Mouse (Mus musculus): ENCODE results near the gene Gadd45a.

Gene Gadd45a

GRCm38 (mm10) chr6:67015739-67016519 is 21.3 kb downstream of the Gadd45a start:
- DNase-seq: peak; percentile 59

DNA sequence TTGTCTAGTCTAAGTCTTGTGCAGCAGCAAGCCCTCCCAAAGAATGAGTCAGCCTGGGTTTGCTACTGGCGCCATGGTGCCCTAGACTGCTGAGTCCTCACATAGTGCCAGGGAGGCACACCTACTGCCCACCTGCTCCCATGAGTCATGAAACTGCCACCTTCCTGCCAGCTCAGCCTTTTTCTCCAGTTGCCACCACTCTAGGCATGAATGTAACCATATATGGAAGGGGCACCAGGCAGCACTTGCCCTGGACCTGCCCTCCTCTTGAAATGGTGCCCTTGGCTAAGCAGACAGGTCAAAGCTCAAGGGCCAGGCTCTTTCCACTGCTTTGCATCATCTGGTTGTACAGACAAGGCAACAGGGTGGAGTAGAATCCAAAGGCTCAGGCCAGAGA is 22.6 kb downstream of the Gadd45a start:
- DNase-seq: peak; percentile 61

DNA sequence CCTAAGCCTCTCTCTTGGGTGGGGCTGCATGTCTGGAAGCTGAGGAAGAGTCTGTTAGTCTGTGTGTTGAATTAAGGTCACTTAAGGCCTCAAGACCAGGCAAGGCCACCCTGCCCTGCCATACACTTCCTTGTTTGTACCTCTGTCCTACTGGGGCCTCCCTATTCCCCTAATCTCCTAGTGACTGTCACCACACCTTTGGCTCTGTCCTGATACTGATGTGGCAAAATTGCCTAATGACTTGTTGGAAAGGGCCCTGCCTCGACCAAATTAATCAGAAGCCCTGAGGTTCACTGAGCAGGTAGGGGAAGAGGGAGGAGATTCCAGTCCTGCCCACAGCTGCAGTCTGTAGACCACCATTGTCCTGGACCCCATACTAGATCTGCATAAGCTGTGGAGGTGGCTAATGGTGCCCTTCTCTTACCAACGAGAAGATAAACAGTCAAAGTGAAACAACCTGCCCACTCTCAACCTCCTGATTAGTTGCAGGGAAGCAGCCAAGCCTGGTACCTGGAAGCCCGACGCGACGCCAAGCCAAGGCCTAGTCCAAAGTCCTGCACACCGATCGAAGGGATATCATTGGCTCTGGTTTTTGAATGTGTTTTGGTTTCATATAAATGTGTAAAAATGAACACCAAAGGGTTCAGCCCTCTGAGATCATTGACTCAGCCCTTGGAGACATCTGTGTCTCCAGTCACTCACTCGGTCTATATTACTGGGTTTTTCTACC is 23.1 kb downstream of the Gadd45a start:
- DNase-seq: no peak

DNA sequence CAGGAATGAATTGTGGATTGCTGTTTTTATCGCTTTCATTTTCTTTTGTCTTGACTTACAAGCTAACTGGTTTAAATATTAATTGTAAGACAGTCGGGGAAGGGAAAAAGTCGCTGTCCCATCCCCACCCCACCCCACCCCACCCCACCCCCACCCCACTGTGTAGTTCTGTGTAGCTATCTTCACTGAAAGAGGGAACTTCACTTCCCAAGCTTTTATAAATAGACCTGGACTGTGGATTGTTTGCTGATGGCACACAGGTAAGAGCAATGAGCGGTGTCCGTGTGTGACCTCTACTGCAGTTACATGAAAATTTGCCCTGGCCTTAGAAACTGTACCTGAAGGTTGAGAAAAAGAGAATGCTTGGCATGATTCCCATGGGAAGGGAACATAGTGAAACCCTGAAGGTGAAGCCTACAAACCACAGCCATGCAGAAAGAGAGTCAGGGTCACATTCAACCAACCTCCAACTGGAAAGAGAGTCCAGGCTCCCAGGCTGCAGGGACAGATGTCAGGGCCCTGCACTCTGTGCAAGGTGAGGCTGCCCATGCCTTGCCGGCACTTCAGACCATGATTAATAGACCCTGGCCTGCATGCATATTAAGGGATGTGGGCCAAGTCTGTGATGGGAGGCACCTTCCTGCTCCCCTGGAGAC is 23.8 kb downstream of the Gadd45a start:
- DNase-seq: no peak

GRCm38 (mm10) chr6:67011217-67011518 is 26.1 kb downstream of the Gadd45a start:
- DNase-seq: no peak

GRCm38 (mm10) chr6:67010370-67011216 is 26.7 kb downstream of the Gadd45a start:
- no peak for DNase-seq

- no peak for DNase-seq
Observed at GRCm38 (mm10) chr6:67009888-67010287, 27.4 kb downstream of the Gadd45a start.

DNA sequence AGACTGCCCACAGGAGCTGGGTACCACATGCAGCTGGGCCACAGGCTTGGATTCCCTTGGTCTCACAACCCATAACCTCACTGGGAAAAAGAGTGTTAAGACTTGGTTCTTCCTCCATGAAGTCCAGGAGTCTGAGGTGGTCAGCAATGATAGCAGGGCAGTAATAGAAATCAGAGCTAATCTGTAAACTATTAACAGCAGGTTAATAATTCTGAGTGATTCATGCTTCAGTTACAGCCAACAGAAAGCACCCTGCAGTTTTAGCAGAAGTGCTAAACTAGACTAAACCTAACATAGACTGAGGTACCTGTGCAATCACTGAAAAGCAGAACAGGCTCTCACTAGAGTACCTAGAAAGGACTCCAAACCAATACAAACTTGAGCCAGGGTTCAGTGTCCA is 37.5 kb downstream of the Gadd45a start:
- DNase-seq: no peak

- peak; percentile 87 for DNase-seq
Observed at GRCm38 (mm10) chr6:66998645-66999044, 38.6 kb downstream of the Gadd45a start.

- no peak for DNase-seq
Observed at GRCm38 (mm10) chr6:66996257-66996656, 41.0 kb downstream of the Gadd45a start.

DNA sequence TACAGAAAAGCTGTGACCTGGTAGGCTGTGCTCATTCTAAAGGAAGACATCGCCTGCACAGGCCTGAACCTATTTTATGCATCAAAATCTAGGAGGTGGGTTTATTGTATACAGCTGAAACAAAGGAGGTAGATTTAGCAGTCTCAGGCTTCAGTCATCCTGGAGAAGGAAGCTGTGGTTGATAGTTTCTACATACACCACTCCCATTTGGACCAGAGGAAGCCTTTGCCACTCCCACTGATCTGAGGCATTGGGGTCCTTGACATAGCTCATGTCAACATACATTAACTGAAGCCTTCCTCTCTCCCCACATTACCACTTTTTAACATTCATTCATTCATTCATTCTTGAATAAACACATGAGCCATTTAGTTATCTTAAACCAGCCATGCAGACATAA is 41.4 kb downstream of the Gadd45a start:
- DNase-seq: no peak

DNA sequence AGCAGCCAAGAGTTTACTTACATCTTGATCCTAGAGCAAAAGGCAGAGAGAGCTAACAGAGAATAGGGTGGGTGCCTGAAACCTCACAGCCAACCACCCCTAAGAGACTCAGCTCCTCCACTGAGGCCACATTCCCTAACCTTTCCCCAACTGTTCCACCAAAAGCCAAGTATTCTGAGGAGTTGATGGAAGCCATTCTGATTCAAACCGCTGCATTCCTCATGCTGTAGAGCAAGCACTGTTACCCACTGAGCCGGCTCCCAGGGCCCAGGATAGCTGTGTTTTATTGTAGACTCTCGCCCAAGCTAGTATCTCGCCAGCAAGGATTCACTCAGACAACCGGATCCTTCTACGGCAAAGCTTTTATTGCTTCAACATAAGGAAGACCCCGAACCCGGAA is 42.3 kb downstream of the Gadd45a start:
- no peak for DNase-seq

GRCm38 (mm10) chr6:66992786-66993185 is 44.5 kb downstream of the Gadd45a start:
- no peak for DNase-seq

- peak; percentile 28 for DNase-seq
Observed at GRCm38 (mm10) chr6:66992232-66992631, 45.0 kb downstream of the Gadd45a start.

GRCm38 (mm10) chr6:66989518-66989917 is 47.7 kb downstream of the Gadd45a start:
- no peak for DNase-seq

DNA sequence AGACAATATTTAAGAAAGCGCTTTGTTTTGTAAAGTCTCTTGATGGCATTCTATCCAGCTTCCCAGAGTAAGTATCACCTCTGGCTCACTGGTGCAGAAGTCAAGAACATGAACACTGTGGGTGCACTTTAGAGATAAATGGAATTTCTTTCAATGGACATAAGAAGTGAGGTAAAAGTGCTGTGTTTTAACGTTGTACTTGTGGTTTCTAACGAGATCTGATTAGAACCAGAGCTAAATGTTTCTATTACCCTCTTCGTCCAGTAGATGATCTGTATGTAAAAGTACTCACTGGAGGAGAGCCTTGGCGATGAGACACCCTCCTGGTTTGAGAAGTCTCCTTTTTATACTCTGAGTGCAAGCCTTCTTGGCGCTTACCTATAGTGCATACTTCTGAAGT is 48.2 kb downstream of the Gadd45a start:
- DNase-seq: no peak

- no peak for DNase-seq
Observed at GRCm38 (mm10) chr6:66988363-66988762, 48.9 kb downstream of the Gadd45a start.

- no peak for DNase-seq
Observed at GRCm38 (mm10) chr6:66987643-66988042, 49.6 kb downstream of the Gadd45a start.

DNA sequence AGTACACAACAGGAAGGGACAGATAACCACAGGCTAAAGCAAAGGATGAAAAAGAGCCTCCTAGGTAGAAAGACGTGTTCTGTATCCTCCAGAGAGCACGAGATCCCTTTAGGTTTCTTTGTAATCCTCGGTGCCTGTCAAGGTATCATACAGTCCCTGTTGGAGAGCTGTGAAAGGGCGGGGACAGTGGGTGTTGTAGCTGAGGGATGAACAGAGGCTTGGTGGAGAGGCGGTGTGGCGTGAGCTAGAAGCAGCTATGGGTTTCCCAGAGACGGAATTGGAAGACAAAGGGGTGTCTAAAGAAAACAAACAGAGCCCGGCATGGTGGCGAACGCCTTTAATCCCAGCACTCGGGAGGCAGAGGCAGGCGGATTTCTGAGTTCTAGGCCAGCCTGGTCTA is 51.2 kb downstream of the Gadd45a start:
- DNase-seq: no peak

- no peak for DNase-seq
Observed at GRCm38 (mm10) chr6:66985500-66985899, 51.8 kb downstream of the Gadd45a start.

Data from lung, postnatal 36 days (tissue).